Mouse (Mus musculus) embryonic facial prominence, embryonic 12.5 days (tissue): Measurements from ENCODE around the gene Fnbp4. TPM values are rescaled to one million over a fixed set of nuclear protein-coding genes. Genes with fewer than 3 reads are reported as not detected.

Experiments used
- polyA plus RNA-seq: library from polyadenylated mRNA; unstranded; fragments of >200 nt; fragmentation: Nextera tagmentation; extraction: Ambion mirVana; gene quantifications from 2 replicates; pipeline ENCODE4 v1.2.1, GENCODE M21; 2016

Fnbp4 gene
- polyA plus RNA-seq, 1 experiment from 2014 or later, result 158 TPM

Other genes with a start within 250 kb of the Fnbp4 start
- gene Ptprj, start 164.7 kb upstream of the Fnbp4 start, polyA plus RNA-seq, result 2.6 and 3.7 TPM in 2 replicates
- 53.7 and 56.5 TPM in 2 replicates for gene Nup160, start 68.2 kb upstream of the Fnbp4 start, polyA plus RNA-seq
- 0.98 and 1.1 TPM in 2 replicates for gene Agbl2, start 37.4 kb downstream of the Fnbp4 start, polyA plus RNA-seq
- gene Mtch2, start 101.8 kb downstream of the Fnbp4 start, polyA plus RNA-seq, result 191 and 198 TPM in 2 replicates
- 21.8 and 25.9 TPM in 2 replicates for gene C1qtnf4, start 140.5 kb downstream of the Fnbp4 start, polyA plus RNA-seq
- 51.1 and 53.7 TPM in 2 replicates for gene Kbtbd4, start 159.4 kb downstream of the Fnbp4 start, polyA plus RNA-seq
- gene Ndufs3, start 159.5 kb downstream of the Fnbp4 start, polyA plus RNA-seq, result 208 and 212 TPM in 2 replicates
- 113 and 116 TPM in 2 replicates for gene Celf1, start 195.0 kb downstream of the Fnbp4 start, polyA plus RNA-seq